Mouse (Mus musculus): ENCODE measurements around the gene H2-Q4. TPM values are rescaled to one million over a fixed set of nuclear protein-coding genes. Genes with fewer than 3 reads are reported as not detected.
"Not testable (repeated sequence)": the region's sequence is repeated elsewhere in the genome, so short reads cannot be mapped to it uniquely, and the experiment has no call there.

Gene H2-Q4
- total and polyA plus RNA-seq, 2 experiments, result 32.7 to 61.8 TPM

DNA sequence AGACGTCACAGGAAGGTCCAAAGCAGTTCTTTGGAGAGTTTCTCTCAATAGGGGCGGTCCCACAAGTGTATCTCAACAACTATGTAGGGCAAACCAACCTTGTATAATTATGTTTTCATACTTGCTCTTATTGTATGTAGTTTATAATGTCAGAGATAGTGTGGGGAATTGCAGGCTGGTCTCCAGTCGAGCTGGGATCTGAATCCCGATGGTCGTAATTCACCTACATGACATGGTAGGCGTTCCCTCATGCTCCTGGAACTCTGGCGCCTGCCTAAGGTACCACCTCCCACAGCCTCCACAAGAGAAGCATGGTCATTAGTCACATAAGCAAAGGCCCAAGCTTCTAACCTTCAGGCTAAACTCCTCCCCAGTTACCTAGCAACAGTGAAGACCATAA lies 39.4 kb downstream of the H2-Q4 start:
- DNase-seq (ENCODE audit: extremely low read depth, low read depth, low spot score), result no peak
- TF ChIP-seq CTCF (IDR thresholded peaks at IDR 0.05; ENCODE audit: low read depth, low read length) (no peak), POLR2A (IDR thresholded peaks at IDR 0.05; ENCODE audit: extremely low read depth, insufficient read depth, low read length) (no peak)
- whole genome bisulfite sequencing, result 90% methylated on average over 7 of the region's 7 CpGs

DNA sequence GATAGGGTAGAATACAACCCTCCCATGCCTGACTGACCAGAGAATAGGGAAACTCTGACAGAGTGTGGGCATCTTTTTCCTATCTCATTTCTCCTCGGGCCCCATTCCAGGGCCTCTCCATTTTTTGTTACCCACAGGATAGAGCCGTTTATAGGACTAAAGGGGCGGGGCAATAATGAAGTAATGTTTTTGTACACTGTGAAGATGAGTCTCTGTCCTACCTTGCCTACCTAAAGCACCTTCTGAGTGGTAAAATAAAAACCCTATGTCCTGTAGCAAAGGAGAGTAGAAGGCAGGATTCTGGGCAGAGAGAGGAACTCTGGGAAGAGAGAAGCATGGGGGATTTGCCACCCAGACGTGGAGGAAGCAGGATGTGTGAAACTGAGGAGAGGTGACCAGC lies 40.1 kb downstream of the H2-Q4 start:
- not testable (repeated sequence) for H3K27ac ChIP-seq (replicated peaks; ENCODE audit: insufficient read depth, low read depth, low read length); H3K4me1 ChIP-seq (ENCODE audit: control insufficient read depth, insufficient read depth, low read length); DNase-seq (ENCODE audit: extremely low read depth, low read depth, low spot score); H3K27me3 ChIP-seq (ENCODE audit: control insufficient read depth, insufficient read depth, low read length); H3K4me3 ChIP-seq (ENCODE audit: insufficient read depth, low read depth, low read length); H3K79me2 ChIP-seq (ENCODE audit: control insufficient read depth, insufficient read depth, low read length); H3K9ac ChIP-seq (ENCODE audit: low read depth, low read length); H3K36me3 ChIP-seq (ENCODE audit: control insufficient read depth, insufficient read depth, low read length)
- WGBS, result 64% methylated on average over 4 of the region's 4 CpGs

More for the DNA sequence above, 39.4 kb downstream of the H2-Q4 start:
- Histone ChIP-seq H3K27ac (replicated peaks; ENCODE audit: insufficient read depth, low read depth, low read length) (no peak overlapping the region), H3K79me2 (ENCODE audit: control insufficient read depth, insufficient read depth, low read length) (no peaks in the 10 kb centered on the region), H3K36me3 (ENCODE audit: control insufficient read depth, insufficient read depth, low read length) (no peaks in the 10 kb centered on the region), H3K9ac (ENCODE audit: low read depth, low read length) (no peak overlapping the region), H3K4me3 (ENCODE audit: insufficient read depth, low read depth, low read length) (no peak overlapping the region), H3K27me3 (ENCODE audit: control insufficient read depth, insufficient read depth, low read length) (no peaks in the 10 kb centered on the region), H3K4me1 (ENCODE audit: control insufficient read depth, insufficient read depth, low read length) (no peaks in the 10 kb centered on the region)

DNA sequence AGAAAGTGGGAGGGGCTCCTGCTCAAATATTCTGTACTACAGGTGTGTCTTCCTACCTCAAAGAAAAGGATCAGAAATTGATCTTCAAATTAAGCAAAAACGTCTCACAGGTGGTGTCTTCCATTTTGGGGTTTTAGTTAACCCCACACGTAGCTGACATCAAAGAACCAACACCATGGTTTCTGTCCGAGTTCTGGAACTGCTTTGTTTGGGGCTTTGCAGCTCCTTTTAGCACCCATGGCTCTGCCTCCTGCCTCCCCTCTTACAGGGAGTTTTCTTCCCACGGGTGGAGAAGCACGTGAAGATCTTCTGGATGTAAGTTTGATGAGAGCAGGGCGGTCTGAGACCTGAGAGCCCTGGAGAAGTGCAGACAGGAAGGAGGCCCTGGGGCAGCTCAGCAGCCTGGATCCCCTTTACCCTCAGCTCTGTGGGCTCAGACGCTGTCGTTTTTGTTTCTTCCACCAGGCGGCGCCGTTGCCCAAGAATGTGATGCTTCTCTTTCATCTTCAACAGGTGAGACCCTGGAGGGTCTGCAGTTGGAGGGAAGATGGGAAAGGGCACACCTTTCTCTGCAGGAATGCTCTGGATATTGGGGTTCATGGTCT lies 40.9 kb downstream of the H2-Q4 start:
- DNase-seq (ENCODE audit: extremely low read depth, low read depth, low spot score); H3K79me2 ChIP-seq (ENCODE audit: control insufficient read depth, insufficient read depth, low read length); H3K27ac ChIP-seq (replicated peaks; ENCODE audit: insufficient read depth, low read depth, low read length); H3K27me3 ChIP-seq (ENCODE audit: control insufficient read depth, insufficient read depth, low read length); H3K9ac ChIP-seq (ENCODE audit: low read depth, low read length); H3K4me1 ChIP-seq (ENCODE audit: control insufficient read depth, insufficient read depth, low read length); H3K4me3 ChIP-seq (ENCODE audit: insufficient read depth, low read depth, low read length); H3K36me3 ChIP-seq (ENCODE audit: control insufficient read depth, insufficient read depth, low read length): not testable (repeated sequence)
- WGBS, result 20% methylated on average over 11 of the region's 11 CpGs
- peak; percentile 52 for TF ChIP-seq CTCF (IDR thresholded peaks at IDR 0.05; ENCODE audit: low read depth, low read length)

DNA sequence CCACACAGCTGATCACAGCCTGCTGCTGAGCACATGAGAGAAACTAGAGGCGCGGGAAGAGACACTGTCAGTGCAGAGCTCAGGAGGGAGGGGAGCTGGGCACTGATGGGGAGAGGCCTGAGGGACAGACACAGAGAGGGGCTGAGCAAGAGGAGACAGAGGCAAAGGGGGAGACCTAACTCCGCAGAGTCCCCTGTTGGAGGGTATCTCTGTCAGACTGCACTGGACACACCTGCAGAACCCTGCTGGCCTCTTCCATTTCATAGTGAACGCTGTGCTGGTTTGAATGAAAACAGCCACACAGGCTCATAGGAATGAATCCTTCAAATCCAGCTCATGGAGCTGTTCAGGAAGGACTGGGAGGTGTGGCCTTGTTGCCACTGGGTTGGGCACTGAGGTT lies 41.9 kb downstream of the H2-Q4 start:
- 95% methylated on average over 4 of the region's 4 CpGs for WGBS
- H3K36me3 ChIP-seq (ENCODE audit: control insufficient read depth, insufficient read depth, low read length); H3K27ac ChIP-seq (replicated peaks; ENCODE audit: insufficient read depth, low read depth, low read length); DNase-seq (ENCODE audit: extremely low read depth, low read depth, low spot score); H3K4me1 ChIP-seq (ENCODE audit: control insufficient read depth, insufficient read depth, low read length); H3K79me2 ChIP-seq (ENCODE audit: control insufficient read depth, insufficient read depth, low read length); H3K4me3 ChIP-seq (ENCODE audit: insufficient read depth, low read depth, low read length); H3K27me3 ChIP-seq (ENCODE audit: control insufficient read depth, insufficient read depth, low read length); H3K9ac ChIP-seq (ENCODE audit: low read depth, low read length): not testable (repeated sequence)

DNA sequence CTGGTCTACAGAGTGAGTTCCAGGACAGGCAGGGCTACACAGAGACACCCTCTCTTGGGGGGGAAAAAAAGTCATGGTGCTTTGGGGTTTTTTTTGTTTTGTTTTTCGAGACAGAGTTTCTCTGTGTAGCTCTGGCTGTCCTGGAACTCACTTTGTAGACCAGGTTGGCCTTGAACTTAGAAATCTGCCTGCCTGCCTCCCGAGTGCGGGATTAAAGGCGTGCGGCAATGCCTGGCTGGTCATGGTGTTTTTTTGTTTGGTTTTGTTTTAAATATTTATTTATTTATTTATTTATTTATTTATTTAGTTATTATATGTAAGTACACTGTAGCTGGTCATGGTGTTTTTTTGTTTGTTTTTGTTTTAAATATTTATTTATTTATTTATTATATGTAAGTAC lies 42.9 kb downstream of the H2-Q4 start:
- not testable (repeated sequence) for H3K36me3 ChIP-seq (ENCODE audit: control insufficient read depth, insufficient read depth, low read length); H3K79me2 ChIP-seq (ENCODE audit: control insufficient read depth, insufficient read depth, low read length); H3K9ac ChIP-seq (ENCODE audit: low read depth, low read length); H3K27ac ChIP-seq (replicated peaks; ENCODE audit: insufficient read depth, low read depth, low read length); H3K27me3 ChIP-seq (ENCODE audit: control insufficient read depth, insufficient read depth, low read length); H3K4me1 ChIP-seq (ENCODE audit: control insufficient read depth, insufficient read depth, low read length); H3K4me3 ChIP-seq (ENCODE audit: insufficient read depth, low read depth, low read length); DNase-seq (ENCODE audit: extremely low read depth, low read depth, low spot score)
- WGBS, result 93% methylated on average over 5 of the region's 5 CpGs

DNA sequence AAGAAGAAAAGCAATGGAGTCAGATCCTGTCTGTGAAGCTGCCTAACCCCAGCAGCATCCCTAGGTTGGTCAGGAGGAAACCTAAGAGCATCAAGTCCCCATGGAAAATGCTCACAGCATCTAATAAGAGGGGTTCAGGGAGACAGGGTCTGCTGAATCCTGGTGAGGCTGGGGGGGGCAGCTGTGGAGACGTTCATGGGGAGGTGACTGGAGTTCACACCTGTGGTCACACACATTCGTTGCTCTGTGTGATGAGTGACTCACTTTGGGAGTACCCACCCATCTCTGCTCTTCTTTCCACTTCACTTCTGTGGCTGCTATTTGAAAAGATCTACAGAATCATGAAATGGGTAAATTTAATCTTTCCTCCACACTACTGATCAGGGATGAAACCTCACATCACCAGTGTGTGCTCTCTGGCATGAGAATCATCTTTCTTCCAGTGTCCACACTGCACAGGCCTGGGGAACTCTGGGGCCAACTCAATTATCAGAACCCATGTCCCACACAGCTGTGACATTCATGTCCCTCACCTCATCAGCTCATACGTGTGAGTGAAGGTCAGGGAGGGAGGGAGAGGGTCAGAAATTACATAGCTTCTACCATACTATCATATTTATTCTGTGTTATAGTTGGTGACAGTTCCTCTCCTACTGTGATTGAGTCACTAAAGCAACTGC lies 43.9 kb downstream of the H2-Q4 start:
- H3K27ac ChIP-seq (replicated peaks; ENCODE audit: insufficient read depth, low read depth, low read length); H3K36me3 ChIP-seq (ENCODE audit: control insufficient read depth, insufficient read depth, low read length); H3K4me1 ChIP-seq (ENCODE audit: control insufficient read depth, insufficient read depth, low read length); H3K4me3 ChIP-seq (ENCODE audit: insufficient read depth, low read depth, low read length); H3K27me3 ChIP-seq (ENCODE audit: control insufficient read depth, insufficient read depth, low read length); H3K9ac ChIP-seq (ENCODE audit: low read depth, low read length); H3K79me2 ChIP-seq (ENCODE audit: control insufficient read depth, insufficient read depth, low read length); DNase-seq (ENCODE audit: extremely low read depth, low read depth, low spot score): not testable (repeated sequence)
- WGBS, result 74% methylated on average over 3 of the region's 3 CpGs

DNA sequence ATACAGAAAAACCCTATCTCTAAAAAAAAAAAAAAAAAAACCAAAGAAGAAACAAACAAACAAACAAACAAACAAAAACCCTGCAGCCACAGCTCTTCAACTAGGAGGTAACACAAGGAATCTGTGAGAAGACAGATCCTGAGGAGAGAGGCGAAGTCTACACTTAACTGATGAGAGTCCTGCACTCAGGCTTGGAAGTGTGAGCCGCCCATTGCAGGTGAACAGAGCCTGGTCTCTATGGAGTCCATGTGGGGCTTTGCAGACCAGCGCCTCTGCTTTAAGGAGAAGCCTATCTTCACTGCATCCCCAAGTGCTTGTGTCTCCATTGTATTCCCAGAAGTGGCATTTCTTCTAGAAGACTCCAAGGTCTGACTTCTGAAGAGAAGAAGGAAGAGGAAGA lies 44.7 kb downstream of the H2-Q4 start:
- H3K4me3 ChIP-seq (ENCODE audit: insufficient read depth, low read depth, low read length); H3K27me3 ChIP-seq (ENCODE audit: control insufficient read depth, insufficient read depth, low read length); H3K4me1 ChIP-seq (ENCODE audit: control insufficient read depth, insufficient read depth, low read length); H3K36me3 ChIP-seq (ENCODE audit: control insufficient read depth, insufficient read depth, low read length); H3K79me2 ChIP-seq (ENCODE audit: control insufficient read depth, insufficient read depth, low read length); H3K9ac ChIP-seq (ENCODE audit: low read depth, low read length); DNase-seq (ENCODE audit: extremely low read depth, low read depth, low spot score); H3K27ac ChIP-seq (replicated peaks; ENCODE audit: insufficient read depth, low read depth, low read length): not testable (repeated sequence)
- 95% methylated on average over 3 of the region's 3 CpGs for WGBS
